Mouse (Mus musculus): ENCODE results near the gene Homer2. TPM values are rescaled to one million over a fixed set of nuclear protein-coding genes. Genes with fewer than 3 reads are reported as not detected.

Gene Homer2
- total RNA-seq, 2 experiments from 2014 or later: 0.39 to 1.5 TPM

- ATAC-seq (replicated peaks; ENCODE audit: poor library complexity, severe bottlenecking): no peak
These were observed 140.4 kb downstream of the Homer2 start, which contains the start of gene Fsd2 for GRCm38 (mm10) chr7:81566892-81567291. Fsd2 (minus strand) TSS chr7:81566944.

- no peak for ATAC-seq (replicated peaks; ENCODE audit: poor library complexity, severe bottlenecking)
These were observed 141.0 kb downstream of the Homer2 start for GRCm38 (mm10) chr7:81566332-81566731.

- ATAC-seq (replicated peaks; ENCODE audit: poor library complexity, severe bottlenecking): no peak
These were observed 141.8 kb downstream of the Homer2 start for GRCm38 (mm10) chr7:81565381-81566055.

- ATAC-seq (replicated peaks; ENCODE audit: poor library complexity, severe bottlenecking): no peak
These were observed 142.6 kb downstream of the Homer2 start for GRCm38 (mm10) chr7:81564766-81565165.

- no peak for ATAC-seq (replicated peaks; ENCODE audit: poor library complexity, severe bottlenecking)
These were observed 143.8 kb downstream of the Homer2 start for GRCm38 (mm10) chr7:81563506-81564015.

- no peak for ATAC-seq (replicated peaks; ENCODE audit: poor library complexity, severe bottlenecking)
These were observed 146.1 kb downstream of the Homer2 start for GRCm38 (mm10) chr7:81561211-81561610.

- no peak for ATAC-seq (replicated peaks; ENCODE audit: poor library complexity, severe bottlenecking)
These were observed 147.0 kb downstream of the Homer2 start for GRCm38 (mm10) chr7:81560101-81561049.

- ATAC-seq (replicated peaks; ENCODE audit: poor library complexity, severe bottlenecking): no peak
These were observed 147.9 kb downstream of the Homer2 start for GRCm38 (mm10) chr7:81559231-81559980.

- no peak for ATAC-seq (replicated peaks; ENCODE audit: poor library complexity, severe bottlenecking)
These were observed 149.4 kb downstream of the Homer2 start for GRCm38 (mm10) chr7:81557985-81558360.

GRCm38 (mm10) chr7:81557252-81557984 lies 149.9 kb downstream of the Homer2 start:
- ATAC-seq (replicated peaks; ENCODE audit: poor library complexity, severe bottlenecking): no peak

GRCm38 (mm10) chr7:81556839-81557238 lies 150.5 kb downstream of the Homer2 start:
- ATAC-seq (replicated peaks; ENCODE audit: poor library complexity, severe bottlenecking): no peak

GRCm38 (mm10) chr7:81554369-81554768 lies 153.0 kb downstream of the Homer2 start:
- peak; percentile 70 for ATAC-seq (replicated peaks; ENCODE audit: poor library complexity, severe bottlenecking)

GRCm38 (mm10) chr7:81553589-81553988 lies 153.7 kb downstream of the Homer2 start:
- no peak for ATAC-seq (replicated peaks; ENCODE audit: poor library complexity, severe bottlenecking)

Other genes with a start within 250 kb of the Homer2 start
- not detected in 2 replicates for gene Ap3b2, start 213.6 kb downstream of the Homer2 start, total RNA-seq (2014; fragmentation: Nextera tagmentation)
- gene Ap3b2, start 213.6 kb downstream of the Homer2 start, total RNA-seq (2017): not detected in 2 replicates
- gene BC048679, start 209.2 kb downstream of the Homer2 start, total RNA-seq (2014; fragmentation: Nextera tagmentation): not detected in 2 replicates
- gene BC048679, start 209.2 kb downstream of the Homer2 start, total RNA-seq (2017): not detected in 2 replicates
- gene Fsd2, start 140.6 kb downstream of the Homer2 start, total RNA-seq (2014; fragmentation: Nextera tagmentation): 0.66 TPM in 1 of 2 replicates, not detected in the other
- 0.13 and 0.41 TPM in 2 replicates for gene Fsd2, start 140.6 kb downstream of the Homer2 start, total RNA-seq (2017)
- gene Whamm, start 136.3 kb downstream of the Homer2 start, total RNA-seq (2014; fragmentation: Nextera tagmentation): 9.2 and 14.1 TPM in 2 replicates
- gene Whamm, start 136.3 kb downstream of the Homer2 start, total RNA-seq (2017): 18.4 and 19.3 TPM in 2 replicates
- gene Ramac, start 55.4 kb upstream of the Homer2 start, total RNA-seq (2014; fragmentation: Nextera tagmentation): 63.3 and 65.3 TPM in 2 replicates
- gene Ramac, start 55.4 kb upstream of the Homer2 start, total RNA-seq (2017): 88.6 and 89.8 TPM in 2 replicates
- 20.0 and 28.1 TPM in 2 replicates for gene 3110040N11Rik, start 82.0 kb upstream of the Homer2 start, total RNA-seq (2014; fragmentation: Nextera tagmentation)
- gene 3110040N11Rik, start 82.0 kb upstream of the Homer2 start, total RNA-seq (2017): 69.5 and 80.4 TPM in 2 replicates
- gene Btbd1, start 121.9 kb upstream of the Homer2 start, total RNA-seq (2014; fragmentation: Nextera tagmentation): 37.4 and 79.2 TPM in 2 replicates
- 87.9 and 103 TPM in 2 replicates for gene Btbd1, start 121.9 kb upstream of the Homer2 start, total RNA-seq (2017)
- not detected in 2 replicates for gene Gm10160, start 148.3 kb upstream of the Homer2 start, total RNA-seq (2014; fragmentation: Nextera tagmentation)
- not detected in 2 replicates for gene Gm10160, start 148.3 kb upstream of the Homer2 start, total RNA-seq (2017)
- 177 and 196 TPM in 2 replicates for gene Tm6sf1, start 151.5 kb upstream of the Homer2 start, total RNA-seq (2014; fragmentation: Nextera tagmentation)
- gene Tm6sf1, start 151.5 kb upstream of the Homer2 start, total RNA-seq (2017): 132 and 194 TPM in 2 replicates
- not detected in 2 replicates for gene Hdgfl3, start 226.9 kb upstream of the Homer2 start, total RNA-seq (2014; fragmentation: Nextera tagmentation)
- gene Hdgfl3, start 226.9 kb upstream of the Homer2 start, total RNA-seq (2017): 0.67 and 0.99 TPM in 2 replicates